Mouse (Mus musculus) forebrain, embryonic 11.5 days (tissue): ENCODE measurements around the gene Dlgap3. TPM values are rescaled to one million over a fixed set of nuclear protein-coding genes. Genes with fewer than 3 reads are reported as not detected.

Experiments used
- ATAC-seq: fragments of 200-750 bp; cut with Nextera tagmentation; replicated peaks from 2 replicates; pipeline ENCODE4 v1.8.0; 2017; ENCODE audit warnings: moderate TSS enrichment; ENCODE audit not compliant: low FRiP score
- DNase-seq: peaks from one replicate; pipeline ENCODE4 v3.0.0-alpha.2; 2017; ENCODE audit warnings: low spot score
- H3K27ac ChIP-seq: fragments of 300-500 bp; sonication (generic); 2 replicates; pipeline ENCODE4 v1.5.1; 2014; ENCODE audit warnings: low read depth, low read length
- H3K27me3 ChIP-seq: fragments of 300-500 bp; sonication (generic); 2 replicates; pipeline ENCODE4 v1.6.1; 2014; ENCODE audit warnings: mild to moderate bottlenecking, low read length, mixed read lengths; ENCODE audit not compliant: control insufficient read depth, insufficient read depth
- H3K36me3 ChIP-seq: fragments of 300-500 bp; sonication (generic); 2 replicates; pipeline ENCODE4 v1.6.1; 2014; ENCODE audit warnings: mild to moderate bottlenecking, low read length, moderate library complexity, mixed read lengths; ENCODE audit not compliant: control insufficient read depth, insufficient read depth
- H3K4me1 ChIP-seq: fragments of 300-500 bp; sonication (generic); replicated peaks from 2 replicates; pipeline ENCODE4 v1.6.1; 2014; ENCODE audit warnings: low read length, mixed read lengths; ENCODE audit not compliant: control insufficient read depth, insufficient read depth
- H3K4me2 ChIP-seq: fragments of 300-500 bp; sonication (generic); 2 replicates; pipeline ENCODE4 v1.6.1; 2014; ENCODE audit warnings: low read depth, mild to moderate bottlenecking, low read length, moderate library complexity, mixed read lengths; ENCODE audit not compliant: severe bottlenecking
- H3K4me3 ChIP-seq: fragments of 300-500 bp; sonication (generic); 2 replicates; pipeline ENCODE4 v1.5.1; 2014; ENCODE audit warnings: low read depth, low read length
- H3K9ac ChIP-seq: fragments of 300-500 bp; sonication (generic); 2 replicates; pipeline ENCODE4 v1.6.1; 2014; ENCODE audit warnings: low read length
- H3K9me3 ChIP-seq: fragments of 300-500 bp; sonication (generic); 2 replicates; pipeline ENCODE4 v1.6.1; 2016; ENCODE audit warnings: low read length, mixed read lengths; ENCODE audit not compliant: control insufficient read depth
- WGBS: fragments of 180-500 bp; shearing (Covaris S2); extraction: QIAGEN DNeasy Blood & Tissue Kit; methylation state at CpG from one replicate; pipeline ENCODE4 v1.1.7; 2014; 5-methylcytosine and 5-hydroxymethylcytosine counted together
- polyA plus RNA-seq: library from polyadenylated mRNA; unstranded; fragments of >200 nt; fragmentation: Nextera tagmentation; extraction: Ambion mirVana; gene quantifications from 2 replicates; pipeline ENCODE4 v1.2.1, GENCODE M21; 2014

Dlgap3 gene
- polyA plus RNA-seq, 1 experiment from 2014 or later: 3.1 TPM

GRCm38 (mm10) chr4:127278451-127279001 is 109.5 kb downstream of the Dlgap3 start:
- no peaks in the 10 kb centered on the region for H3K4me1 ChIP-seq
- H3K9ac ChIP-seq: no peak overlapping the region
- no peak overlapping the region for H3K27ac ChIP-seq
- no peak for ATAC-seq
- no peaks in the 10 kb centered on the region for H3K9me3 ChIP-seq
- no peak for DNase-seq
- no peak overlapping the region for H3K4me2 ChIP-seq
- H3K27me3 ChIP-seq: no peaks in the 10 kb centered on the region
- H3K4me3 ChIP-seq: no peak overlapping the region
- H3K36me3 ChIP-seq: no peaks in the 10 kb centered on the region
- 67% methylated on average over 9 of the region's 9 CpGs for WGBS

GRCm38 (mm10) chr4:127279241-127279640 is 110.2 kb downstream of the Dlgap3 start:
- Histone ChIP-seq H3K9ac (no peak overlapping the region), H3K4me3 (no peak overlapping the region), H3K9me3 (no peaks in the 10 kb centered on the region), H3K4me1 (no peaks in the 10 kb centered on the region), H3K27ac (no peak overlapping the region), H3K27me3 (no peaks in the 10 kb centered on the region), H3K4me2 (no peak overlapping the region), H3K36me3 (no peaks in the 10 kb centered on the region)
- WGBS: 86% methylated on average over 9 of the region's 9 CpGs
- no peak for ATAC-seq
- DNase-seq: no peak

Other genes with a start within 250 kb of the Dlgap3 start
- gene Zmym4, start 201.1 kb upstream of the Dlgap3 start, polyA plus RNA-seq: 31.9 and 40.5 TPM in 2 replicates
- gene Sfpq, start 147.9 kb upstream of the Dlgap3 start, polyA plus RNA-seq: 170 and 185 TPM in 2 replicates
- gene Zmym1, start 108.1 kb upstream of the Dlgap3 start, polyA plus RNA-seq: 36.8 and 37.3 TPM in 2 replicates
- 24.9 and 28.8 TPM in 2 replicates for gene Zmym6, start 91.8 kb upstream of the Dlgap3 start, polyA plus RNA-seq
- gene Tmem35b, start 45.5 kb upstream of the Dlgap3 start, polyA plus RNA-seq: 11.8 and 12.6 TPM in 2 replicates
- 53.3 and 54.5 TPM in 2 replicates for gene Smim12, start 74.6 kb downstream of the Dlgap3 start, polyA plus RNA-seq
- gene Gja4, start 144.8 kb downstream of the Dlgap3 start, polyA plus RNA-seq: 12.3 and 13.9 TPM in 2 replicates
- 0.56 and 0.94 TPM in 2 replicates for gene Gjb3, start 161.6 kb downstream of the Dlgap3 start, polyA plus RNA-seq
- gene Gjb4, start 184.9 kb downstream of the Dlgap3 start, polyA plus RNA-seq: not detected in 2 replicates
- gene Gjb5, start 189.0 kb downstream of the Dlgap3 start, polyA plus RNA-seq: 0.21 and 0.45 TPM in 2 replicates